Mouse (Mus musculus) spleen, adult 18-20 months (tissue): ENCODE measurements around the gene Ces1a.

Experiments used
- DNase-seq, 2 experiments: peaks; one replicate each; pipeline ENCODE4 v3.0.0; 2022; ENCODE audit warnings: mixed read lengths in 2 of 2

Ces1a gene

GRCm38 (mm10) chr8:93048092-93048491 is at the start of gene Ces1a:
TSS of gene Ces1a (minus strand) at chr8:93048192.
- DNase-seq, result no peak

DNA sequence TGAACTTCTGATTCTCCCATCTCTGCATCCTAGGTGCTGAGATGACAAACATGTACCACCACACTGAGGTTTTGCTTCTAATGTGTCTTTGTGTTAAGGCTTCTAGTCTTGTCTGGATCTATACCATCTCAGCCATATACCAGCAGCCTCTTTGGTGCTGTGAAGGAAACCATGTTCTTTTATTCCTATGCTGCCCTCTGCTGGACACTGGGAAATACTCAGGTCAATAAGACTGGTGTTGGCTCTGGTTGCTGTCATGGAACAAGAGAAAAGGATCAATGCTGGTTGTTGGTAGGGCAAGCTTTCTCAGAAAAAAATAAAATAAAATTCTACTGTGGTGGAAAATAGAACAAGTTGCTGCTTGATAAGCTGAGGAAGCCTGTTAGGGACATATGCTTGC is 47.4 kb upstream of the Ces1a start:
- no peak for DNase-seq

DNA sequence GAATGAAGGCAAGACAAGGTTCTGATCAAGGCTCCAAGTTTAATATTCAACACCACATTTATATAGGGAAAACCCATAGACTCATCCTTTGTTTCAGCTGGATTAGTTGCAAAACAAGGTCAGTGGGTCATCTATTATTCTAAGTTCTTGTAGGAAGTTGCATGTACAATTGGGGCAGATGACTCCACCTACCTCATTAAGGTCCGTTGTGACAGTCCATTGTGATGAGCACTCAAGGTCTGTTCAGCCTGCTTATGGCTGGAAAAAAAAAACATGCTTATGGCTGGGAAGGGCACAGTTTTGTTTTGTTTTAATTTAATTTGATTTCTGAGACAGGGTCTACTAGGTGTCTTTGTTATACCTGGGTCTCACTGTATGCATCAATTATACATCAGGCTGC is 43.3 kb upstream of the Ces1a start:
- DNase-seq, result no peak

- no peak for DNase-seq
These were observed 40.7 kb upstream of the Ces1a start for GRCm38 (mm10) chr8:93088686-93089122.

- no peak for DNase-seq
These were observed 40.2 kb upstream of the Ces1a start for GRCm38 (mm10) chr8:93088193-93088592.

DNA sequence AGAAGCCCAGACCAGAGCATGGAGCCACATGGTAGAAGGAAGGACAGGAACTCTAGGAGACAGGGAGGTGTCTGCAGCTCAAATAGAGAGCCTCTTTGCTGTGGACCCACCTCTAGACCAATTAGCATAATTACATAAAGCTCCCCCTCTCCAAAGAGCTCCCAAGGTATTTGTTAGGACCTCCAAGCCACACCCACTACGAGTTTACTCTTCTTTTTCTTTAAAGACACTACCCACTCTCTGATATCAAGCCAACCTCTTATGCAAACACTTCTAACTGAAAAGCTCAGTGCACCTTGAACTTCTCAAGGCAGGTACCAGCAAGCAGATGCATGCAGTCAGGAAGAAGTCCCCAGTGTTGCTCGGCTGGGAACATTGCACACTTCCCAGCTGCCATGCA is 31.9 kb upstream of the Ces1a start, which contains the start of gene Ces1b:
Gene Ces1b, minus strand, starts transcription at position 131 of the 400 bp plus-strand sequence.
- DNase-seq, result no peak

- no peak for DNase-seq
These were observed 27.3 kb upstream of the Ces1a start for GRCm38 (mm10) chr8:93075251-93075650.

- no peak for DNase-seq
These were observed 15.6 kb upstream of the Ces1a start for GRCm38 (mm10) chr8:93063416-93064117.

DNA sequence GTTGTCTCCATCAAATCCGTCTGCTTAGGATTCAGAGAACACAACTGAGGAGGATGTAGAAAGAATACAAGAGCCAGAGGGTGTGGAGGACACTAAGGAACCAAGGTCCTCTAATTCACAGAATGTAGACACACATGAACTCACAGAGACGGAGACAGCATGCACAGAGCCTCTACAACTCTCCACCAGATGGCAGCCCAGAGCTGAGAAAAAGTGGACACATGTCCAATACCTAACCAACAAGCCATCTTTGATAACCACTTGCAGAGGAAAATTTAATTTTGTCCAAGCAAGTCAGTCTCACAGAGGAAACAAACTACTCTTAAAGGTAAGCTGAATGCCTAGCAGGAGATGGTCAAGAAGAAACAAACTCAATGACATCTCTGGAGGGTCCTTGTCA is 11.2 kb upstream of the Ces1a start:
- no peak for DNase-seq

DNA sequence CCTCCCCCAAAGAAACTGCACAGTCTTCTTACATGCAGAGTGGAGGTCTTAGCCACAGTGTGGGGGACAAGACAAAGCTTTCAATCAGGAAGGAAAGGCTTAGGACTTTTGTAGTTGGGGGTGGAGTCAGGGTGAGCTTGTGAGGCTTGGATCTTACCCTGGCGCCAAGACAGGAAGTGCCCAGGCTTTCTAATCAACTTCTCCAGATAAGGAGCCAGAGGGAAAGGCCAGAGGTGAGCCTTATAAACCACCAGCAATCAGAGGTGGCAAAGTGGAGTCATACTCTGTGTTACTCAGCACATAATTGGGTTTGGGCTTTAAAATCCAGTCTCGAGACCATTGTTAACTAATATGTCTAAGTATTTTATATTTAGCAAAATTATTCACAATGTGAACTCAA is 7.2 kb upstream of the Ces1a start:
- no peak for DNase-seq

DNA sequence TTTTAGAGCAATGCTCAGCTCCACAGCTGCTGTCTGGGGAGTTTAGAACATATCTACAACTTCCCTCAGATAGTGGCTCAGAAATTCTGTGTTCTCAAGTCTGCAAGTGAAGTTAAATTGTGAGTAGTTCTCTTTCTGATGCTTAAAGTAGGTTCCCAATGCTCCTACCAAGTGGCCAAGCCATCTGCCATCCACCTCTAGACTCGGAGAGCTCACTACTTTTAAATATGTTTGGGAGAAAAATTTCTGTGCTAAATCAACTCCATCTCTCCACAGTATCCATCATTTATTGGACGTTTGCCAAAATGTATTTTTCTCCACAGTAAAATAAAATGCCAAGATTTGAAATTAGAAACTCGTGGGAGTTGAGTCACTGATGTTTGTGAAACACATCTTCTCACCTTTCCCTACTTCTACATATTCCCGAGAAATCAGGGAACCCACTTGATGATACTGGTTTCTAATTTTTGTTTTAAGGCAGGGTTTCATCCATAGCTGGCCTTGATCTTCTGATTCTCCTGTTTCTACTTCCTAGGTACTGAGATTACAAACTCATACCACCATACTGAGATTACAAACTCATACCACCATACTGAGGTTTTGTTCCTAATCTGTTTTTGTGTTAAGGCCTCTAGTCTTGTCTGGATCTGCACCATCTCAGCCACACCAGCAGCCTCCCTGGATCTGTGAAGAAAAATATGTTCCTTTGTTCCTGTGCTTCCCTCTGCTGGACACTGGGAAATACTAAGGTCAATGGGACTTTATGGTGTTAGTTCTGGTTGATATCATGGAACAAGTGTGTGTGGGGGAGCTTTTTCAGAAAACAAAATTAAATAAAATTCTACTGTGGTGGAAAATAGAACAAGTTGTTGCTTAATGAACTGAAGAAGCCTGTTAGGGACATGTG is 771 bp upstream of the Ces1a start:
- DNase-seq, result no peak

DNA sequence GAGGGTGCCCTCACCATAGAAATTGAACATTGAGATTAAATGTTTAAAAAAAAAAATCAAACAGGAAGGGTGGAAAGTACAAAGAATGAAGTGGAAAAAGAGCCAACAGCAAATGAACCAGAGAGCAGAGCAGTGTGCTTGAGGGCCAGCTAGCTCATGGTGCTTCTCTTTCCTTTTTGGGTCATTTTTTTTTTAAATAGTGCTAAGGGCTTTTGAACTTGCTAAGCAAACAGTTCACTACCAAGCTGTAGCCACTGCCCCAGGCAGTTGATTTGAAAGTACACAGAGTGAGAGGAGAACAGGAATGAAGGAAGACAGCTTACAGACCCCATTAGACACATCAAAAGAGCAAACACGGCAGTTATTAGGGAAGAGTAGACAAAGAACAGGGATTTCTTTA is 4.9 kb downstream of the Ces1a start:
- no peak for DNase-seq

- no peak for DNase-seq
These were observed 7.0 kb downstream of the Ces1a start for GRCm38 (mm10) chr8:93040776-93041567.

DNA sequence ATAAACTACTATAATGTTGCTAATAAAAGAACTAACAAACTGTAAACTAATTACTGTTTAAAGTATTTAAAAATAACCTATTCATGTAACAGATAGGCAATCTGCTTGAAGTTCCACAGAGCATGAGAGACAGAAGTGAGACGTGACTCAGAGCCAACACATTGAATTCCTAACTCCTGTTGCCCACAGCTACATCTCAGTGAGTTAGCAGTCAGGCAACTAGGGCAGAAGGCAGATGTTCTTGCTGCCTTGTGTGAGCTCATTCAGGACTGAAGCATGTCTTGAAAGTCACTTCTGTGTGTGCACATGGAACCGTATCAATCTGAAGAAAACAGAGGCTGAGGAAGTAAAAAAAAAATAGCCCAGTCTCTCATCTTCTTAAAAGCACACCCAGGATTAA is 7.7 kb downstream of the Ces1a start:
- DNase-seq, result no peak

DNA sequence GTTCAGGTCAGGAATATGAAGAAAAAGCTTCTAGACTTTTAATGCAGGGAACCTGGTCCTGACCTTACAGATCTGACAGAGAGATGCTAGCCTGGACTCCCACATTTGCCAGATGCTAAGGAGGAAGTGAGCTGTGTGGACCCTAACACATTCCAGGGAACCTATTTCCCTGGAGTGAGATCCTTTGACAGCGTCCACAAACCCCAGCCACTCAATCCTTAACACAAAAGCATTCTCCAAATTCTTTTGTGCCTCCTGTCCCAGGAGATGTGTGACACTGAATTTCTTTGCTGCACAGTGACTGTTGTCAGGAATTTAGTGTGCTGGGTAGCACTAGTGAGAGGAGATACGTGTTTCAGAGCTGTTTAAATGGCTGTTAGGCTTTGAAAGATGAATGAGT is 9.2 kb downstream of the Ces1a start:
- DNase-seq, result no peak

GRCm38 (mm10) chr8:93030664-93031063 is 17.3 kb downstream of the Ces1a start:
- no peak for DNase-seq

DNA sequence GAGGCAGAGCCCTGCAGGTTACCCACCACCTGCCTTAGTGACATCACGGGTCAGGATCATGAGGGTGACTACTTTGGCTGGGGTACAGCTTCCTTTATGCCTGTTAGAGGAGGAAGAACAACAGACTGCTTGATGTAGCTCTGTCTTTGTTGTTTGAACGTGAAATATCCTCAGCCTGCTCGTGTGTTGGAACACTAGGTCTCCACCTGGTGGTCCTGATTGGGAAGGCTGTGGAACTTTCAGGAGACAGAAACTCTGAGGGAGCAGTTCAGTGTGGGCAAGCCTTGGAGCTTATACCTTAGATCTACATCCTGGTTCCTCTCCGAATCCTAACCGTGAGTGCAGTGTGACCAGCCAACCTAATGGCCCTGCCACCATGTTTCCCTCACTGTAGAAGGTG is 26.3 kb downstream of the Ces1a start:
- no peak for DNase-seq

GRCm38 (mm10) chr8:93014300-93014699 is 33.7 kb downstream of the Ces1a start:
- DNase-seq, result no peak

GRCm38 (mm10) chr8:93012226-93012625 is 35.8 kb downstream of the Ces1a start:
- no peak for DNase-seq

DNA sequence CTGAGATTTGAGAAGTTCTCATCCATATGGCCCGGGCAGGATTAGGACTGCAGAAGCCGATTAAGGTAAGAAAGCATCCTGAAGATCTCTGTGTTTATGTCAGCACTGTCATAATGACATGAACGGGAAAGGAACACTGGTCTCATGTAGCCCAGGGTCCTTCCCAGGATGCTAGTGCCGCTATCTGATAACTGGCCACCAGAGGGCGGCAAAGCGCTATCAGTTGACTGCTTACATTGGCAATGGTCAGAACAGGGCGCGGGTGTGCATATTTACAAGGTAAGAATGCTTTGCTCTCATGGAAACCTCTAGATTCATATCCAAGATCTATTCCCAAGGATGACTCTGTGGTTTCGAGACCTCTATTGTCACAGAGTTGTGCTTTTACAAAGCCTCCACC is 36.6 kb downstream of the Ces1a start:
- peak; percentile 9 to 68 for DNase-seq

GRCm38 (mm10) chr8:93010286-93010685 is 37.7 kb downstream of the Ces1a start:
- DNase-seq, result no peak

DNA sequence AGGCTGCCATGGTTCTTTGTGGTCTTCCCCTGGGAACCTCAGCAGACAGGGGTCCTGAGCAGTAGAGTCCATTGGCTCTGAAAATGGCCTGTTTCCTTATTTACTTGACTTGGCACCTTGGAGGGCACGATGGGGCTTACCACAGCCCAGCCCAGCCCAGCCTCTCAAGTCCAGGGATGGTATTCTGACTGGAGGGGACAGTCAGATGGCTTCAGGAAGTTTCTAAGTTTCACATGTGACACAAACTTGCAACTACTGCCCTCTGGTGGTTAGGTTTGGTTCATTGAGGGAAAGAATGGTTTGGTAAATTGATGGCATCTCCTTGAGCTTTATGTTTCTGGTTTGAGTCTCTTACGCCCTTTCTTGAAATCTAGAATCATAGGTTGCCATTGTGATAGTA is 49.4 kb downstream of the Ces1a start:
- DNase-seq, result peak in 1 of 2 experiments; percentile 7

GRCm38 (mm10) chr8:92996840-92997239 is 51.2 kb downstream of the Ces1a start:
- no peak for DNase-seq
